Mouse (Mus musculus): ENCODE results near the gene Itpka. TPM values are rescaled to one million over a fixed set of nuclear protein-coding genes. Genes with fewer than 3 reads are reported as not detected.

Gene Itpka
- polyA plus RNA-seq (2012; rRNA removed) = 6.8 and 8.2 TPM in 2 replicates

GRCm38 (mm10) chr2:119741581-119742411 is at the start of gene Itpka:
Gene Itpka (plus strand): TSS chr2:119742337.

GRCm38 (mm10) chr2:119760251-119760650 is 18.1 kb downstream of the Itpka start, which contains the start of gene Ltk:
Gene Ltk (minus strand): TSS chr2:119760431.

DNA sequence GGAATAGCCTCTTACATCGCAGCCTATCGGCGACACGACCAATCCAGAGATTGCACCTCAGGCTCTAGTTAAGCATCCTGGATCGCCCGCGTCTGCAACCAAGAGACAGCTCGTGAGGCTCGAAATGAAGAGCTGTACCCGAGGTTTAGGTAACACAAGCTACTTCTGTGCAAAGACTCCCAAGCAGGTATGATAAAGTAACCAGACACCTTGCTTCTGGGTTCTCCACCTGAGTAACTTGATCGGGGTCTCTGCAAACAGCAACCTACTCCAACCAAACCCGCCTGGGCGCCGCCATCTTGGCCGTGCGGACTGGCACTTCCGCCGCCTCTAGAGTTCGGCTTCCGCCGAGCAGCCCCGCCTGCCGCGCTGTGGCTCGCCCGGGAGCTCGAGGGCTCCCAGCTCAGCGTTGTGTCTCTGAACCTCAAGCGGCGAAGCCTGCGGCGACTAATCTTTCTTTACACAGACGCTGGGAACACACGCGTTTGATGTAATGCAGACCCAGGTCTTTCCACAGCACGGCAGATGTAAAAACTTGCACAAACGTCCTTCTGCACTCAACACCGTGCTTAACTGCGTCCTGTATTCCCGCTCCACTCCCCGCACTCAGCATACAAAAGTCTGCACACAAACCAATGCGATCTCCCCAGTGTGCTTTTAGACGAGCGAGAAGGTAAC is 45.2 kb downstream of the Itpka start, which contains the start of gene Rpap1:
Gene Rpap1 (minus strand): TSS at position 332 of the 678 bp plus-strand sequence.

DNA sequence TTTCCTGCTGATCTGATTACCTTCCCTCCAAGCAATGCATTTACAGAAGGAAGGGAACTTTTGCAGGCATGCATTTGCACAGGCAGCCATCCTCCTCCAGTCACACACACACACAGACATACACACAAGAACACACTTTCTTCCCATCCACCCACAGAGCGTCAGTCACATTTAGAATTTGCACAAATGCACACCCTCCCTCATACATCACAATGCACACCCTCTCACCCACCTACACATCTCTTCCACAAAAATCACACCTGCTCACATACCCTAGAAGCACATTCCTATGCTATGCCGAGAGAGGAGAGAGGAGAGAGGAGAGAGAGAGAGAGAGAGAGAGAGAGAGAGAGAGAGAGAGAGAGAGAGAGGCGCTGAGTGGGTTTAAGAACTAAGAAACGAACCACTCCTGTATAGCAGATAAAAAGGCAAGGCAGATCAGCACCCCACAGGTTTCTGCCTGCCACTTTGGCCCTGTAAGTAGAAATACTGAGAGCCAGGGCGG is 55.2 kb downstream of the Itpka start, which contains the start of gene Tyro3:
Gene Tyro3 (plus strand): TSS at position 455 of the 505 bp plus-strand sequence.

Other genes starting within 250 kb of the Itpka start
- 0.42 and 0.48 TPM in 2 replicates for gene Exd1, start 194.7 kb upstream of the Itpka start, polyA plus RNA-seq (2012; rRNA removed)
- 71.4 and 76.0 TPM in 2 replicates for gene Chp1, start 194.6 kb upstream of the Itpka start, polyA plus RNA-seq (2012; rRNA removed)
- 0.69 and 1.2 TPM in 2 replicates for gene Nusap1, start 124.0 kb upstream of the Itpka start, polyA plus RNA-seq (2012; rRNA removed)
- 8.3 and 10.6 TPM in 2 replicates for gene Oip5, start 123.9 kb upstream of the Itpka start, polyA plus RNA-seq (2012; rRNA removed)
- 1.7 and 2.1 TPM in 2 replicates for gene Ndufaf1, start 79.5 kb upstream of the Itpka start, polyA plus RNA-seq (2012; rRNA removed)
- gene Rtf1, start 67.3 kb upstream of the Itpka start, polyA plus RNA-seq (2012; rRNA removed) = 7.8 and 8.9 TPM in 2 replicates
- gene Ltk, start 18.1 kb downstream of the Itpka start, polyA plus RNA-seq (2012; rRNA removed) = 1.1 and 1.9 TPM in 2 replicates
- 53.2 and 54.5 TPM in 2 replicates for gene Rpap1, start 45.2 kb downstream of the Itpka start, polyA plus RNA-seq (2012; rRNA removed)
- gene Tyro3, start 55.4 kb downstream of the Itpka start, polyA plus RNA-seq (2012; rRNA removed) = 32.2 and 33.1 TPM in 2 replicates
- 15.4 and 24.5 TPM in 2 replicates for gene Mga, start 154.9 kb downstream of the Itpka start, polyA plus RNA-seq (2012; rRNA removed)
- 37.5 and 44.7 TPM in 2 replicates for gene Mapkbp1, start 230.4 kb downstream of the Itpka start, polyA plus RNA-seq (2012; rRNA removed)